Mouse (Mus musculus) megakaryocyte, embryonic 14.5 days (primary cell): Measurements from ENCODE around the gene Notch2. TPM values are rescaled to one million over a fixed set of nuclear protein-coding genes. Genes with fewer than 3 reads are reported as not detected.

Experiments
- H3K27me3 ChIP-seq: replicated peaks from 2 replicates; pipeline ENCODE3; 2012; ENCODE audit warnings: inconsistent platforms
- H3K36me3 ChIP-seq: replicated peaks from 2 replicates; pipeline ENCODE3; 2012; ENCODE audit warnings: low read length, inconsistent platforms, mixed read lengths
- H3K4me1 ChIP-seq: 2 replicates; pipeline ENCODE4 v1.6.1; 2012; ENCODE audit warnings: inconsistent platforms
- H3K4me3 ChIP-seq: replicated peaks from 2 replicates; pipeline ENCODE3; 2012; ENCODE audit warnings: moderate library complexity, mild to moderate bottlenecking, inconsistent platforms
- H3K9me3 ChIP-seq: 2 replicates; pipeline ENCODE4 v1.6.1; 2012; ENCODE audit warnings: inconsistent platforms
- FLI1 ChIP-seq: IDR thresholded peaks from 2 replicates; pipeline ENCODE4 v1.6.1; 2012; ENCODE audit warnings: low read length, inconsistent platforms, mixed read lengths
- GATA1 ChIP-seq: IDR thresholded peaks from 3 replicates; pipeline ENCODE4 v1.6.1; 2012; ENCODE audit warnings: mixed read lengths, low read length, inconsistent platforms, borderline replicate concordance
- polyA plus RNA-seq: library from polyadenylated mRNA; stranded (reverse); fragments of >175 nt; gene quantifications from 2 replicates; pipeline ENCODE4 v1.2.3, GENCODE M21; 2012; ENCODE audit warnings: low replicate concordance; ENCODE audit not compliant: insufficient read depth

Notch2 gene
- polyA plus RNA-seq, 1 experiment, result 1.9 TPM

GRCm38 (mm10) chr3:97993920-97994545 lies 19.3 kb upstream of the Notch2 start:
- Histone ChIP-seq H3K27me3 (no peaks in the 10 kb centered on the region), H3K9me3 (no peaks in the 10 kb centered on the region), H3K4me3 (no peak overlapping the region), H3K4me1 (peaks cover 9% of the 10 kb centered on the region), H3K36me3 (no peaks in the 10 kb centered on the region)
- TF ChIP-seq GATA1, result no peak
- TF ChIP-seq FLI1, result no peak

GRCm38 (mm10) chr3:97994818-97995217 lies 18.5 kb upstream of the Notch2 start:
- H3K36me3 ChIP-seq, result no peaks in the 10 kb centered on the region
- H3K4me1 ChIP-seq, result peaks cover 9% of the 10 kb centered on the region
- TF ChIP-seq GATA1, result no peak
- TF ChIP-seq FLI1, result no peak
- H3K27me3 ChIP-seq, result no peaks in the 10 kb centered on the region
- H3K4me3 ChIP-seq, result no peak overlapping the region
- no peaks in the 10 kb centered on the region for H3K9me3 ChIP-seq

- Histone ChIP-seq H3K36me3 (no peaks in the 10 kb centered on the region), H3K4me3 (no peak overlapping the region), H3K27me3 (no peaks in the 10 kb centered on the region), H3K9me3 (no peaks in the 10 kb centered on the region; the same call in 1 of the 2 replicates), H3K4me1 (peaks cover 10% of the 10 kb centered on the region)
- TF ChIP-seq FLI1 (no peak), GATA1 (no peak)
These were observed 15.0 kb upstream of the Notch2 start for GRCm38 (mm10) chr3:97998349-97998748.

- Histone ChIP-seq H3K9me3 (no peaks in the 10 kb centered on the region; the same call in 1 of the 2 replicates), H3K27me3 (no peaks in the 10 kb centered on the region), H3K36me3 (no peaks in the 10 kb centered on the region), H3K4me1 (peaks cover 37% of the 10 kb centered on the region), H3K4me3 (no peak overlapping the region)
- no peak for TF ChIP-seq GATA1
- no peak for TF ChIP-seq FLI1
These were observed 9.8 kb upstream of the Notch2 start for GRCm38 (mm10) chr3:98003558-98003957.

- H3K4me3 ChIP-seq, result no peak overlapping the region
- no peaks in the 10 kb centered on the region for H3K36me3 ChIP-seq
- peaks cover 40% of the 10 kb centered on the region for H3K4me1 ChIP-seq
- no peak for TF ChIP-seq FLI1
- TF ChIP-seq GATA1, result no peak
- H3K9me3 ChIP-seq, result no peaks in the 10 kb centered on the region; the same call in 1 of the 2 replicates
- no peaks in the 10 kb centered on the region for H3K27me3 ChIP-seq
These were observed 9.1 kb upstream of the Notch2 start for GRCm38 (mm10) chr3:98004231-98004630.

GRCm38 (mm10) chr3:98005306-98005705 lies 8.0 kb upstream of the Notch2 start:
- Histone ChIP-seq H3K4me3 (peak overlapping the region; percentile 79), H3K9me3 (no peaks in the 10 kb centered on the region; the same call in 1 of the 2 replicates), H3K36me3 (no peaks in the 10 kb centered on the region), H3K27me3 (no peaks in the 10 kb centered on the region), H3K4me1 (peaks cover 50% of the 10 kb centered on the region)
- TF ChIP-seq GATA1, result no peak
- no peak for TF ChIP-seq FLI1

- H3K27me3 ChIP-seq, result no peaks in the 10 kb centered on the region
- TF ChIP-seq FLI1 (no peak), GATA1 (no peak)
- H3K4me1 ChIP-seq, result peaks cover 50% of the 10 kb centered on the region
- H3K4me3 ChIP-seq, result no peak overlapping the region
- H3K9me3 ChIP-seq, result no peaks in the 10 kb centered on the region; the same call in 1 of the 2 replicates
- no peaks in the 10 kb centered on the region for H3K36me3 ChIP-seq
These were observed 7.2 kb upstream of the Notch2 start for GRCm38 (mm10) chr3:98006046-98006691.

- no peaks in the 10 kb centered on the region; the same call in 1 of the 2 replicates for H3K9me3 ChIP-seq
- H3K4me1 ChIP-seq, result peaks cover 50% of the 10 kb centered on the region
- TF ChIP-seq GATA1, result no peak
These were observed 6.4 kb upstream of the Notch2 start for GRCm38 (mm10) chr3:98006973-98007372.

GRCm38 (mm10) chr3:98008143-98008542 lies 5.2 kb upstream of the Notch2 start:
- H3K27me3 ChIP-seq, result no peaks in the 10 kb centered on the region
- peaks cover 54% of the 10 kb centered on the region for H3K4me1 ChIP-seq
- TF ChIP-seq GATA1 (no peak), FLI1 (no peak)
- no peaks in the 10 kb centered on the region for H3K9me3 ChIP-seq
- no peak overlapping the region for H3K4me3 ChIP-seq
- H3K36me3 ChIP-seq, result no peaks in the 10 kb centered on the region

More at GRCm38 (mm10) chr3:98006973-98007372, 6.4 kb upstream of the Notch2 start:
- no peaks in the 10 kb centered on the region for H3K36me3 ChIP-seq
- no peak overlapping the region for H3K4me3 ChIP-seq
- no peaks in the 10 kb centered on the region for H3K27me3 ChIP-seq

GRCm38 (mm10) chr3:98009190-98009840 lies 4.0 kb upstream of the Notch2 start:
- peak overlapping the region; percentile 8 for H3K4me3 ChIP-seq
- no peaks in the 10 kb centered on the region for H3K27me3 ChIP-seq
- H3K4me1 ChIP-seq, result peaks cover 47% of the 10 kb centered on the region
- H3K9me3 ChIP-seq, result no peaks in the 10 kb centered on the region
- H3K36me3 ChIP-seq, result no peaks in the 10 kb centered on the region
- TF ChIP-seq FLI1 (no peak), GATA1 (no peak)
